Mouse (Mus musculus) kidney, embryonic 14.5 days (tissue): ENCODE measurements around the gene Ccdc148. TPM values are rescaled to one million over a fixed set of nuclear protein-coding genes. Genes with fewer than 3 reads are reported as not detected.

Experiments used
- ATAC-seq: fragments of 200-750 bp; cut with Nextera tagmentation; 2 replicates; pipeline ENCODE4 v1.8.0; 2017; ENCODE audit warnings: moderate number of reproducible peaks, mild to moderate bottlenecking, moderate TSS enrichment, moderate library complexity; ENCODE audit not compliant: low FRiP score, low TSS enrichment
- H3K27ac ChIP-seq: fragments of 300-500 bp; sonication (generic); 2 replicates; pipeline ENCODE4 v1.5.1; 2014; ENCODE audit warnings: low read depth, mild to moderate bottlenecking, low read length, moderate library complexity, mixed read lengths
- H3K27me3 ChIP-seq: fragments of 300-500 bp; sonication (generic); 2 replicates; pipeline ENCODE4 v1.6.1; 2014; ENCODE audit warnings: mild to moderate bottlenecking, low read length; ENCODE audit not compliant: control insufficient read depth, insufficient read depth
- H3K36me3 ChIP-seq: fragments of 300-500 bp; sonication (generic); 2 replicates; pipeline ENCODE4 v1.6.1; 2014; ENCODE audit warnings: low read length, mixed read lengths; ENCODE audit not compliant: control insufficient read depth, insufficient read depth
- H3K4me1 ChIP-seq: fragments of 300-500 bp; sonication (generic); 2 replicates; pipeline ENCODE4 v1.6.1; 2014; ENCODE audit warnings: low read length, mixed read lengths; ENCODE audit not compliant: control insufficient read depth, insufficient read depth
- H3K4me2 ChIP-seq: fragments of 300-500 bp; sonication (generic); replicated peaks from 2 replicates; pipeline ENCODE4 v1.6.1; 2014; ENCODE audit warnings: low read depth, mild to moderate bottlenecking, low read length
- H3K4me3 ChIP-seq: fragments of 300-500 bp; sonication (generic); 2 replicates; pipeline ENCODE4 v1.5.1; 2014; ENCODE audit warnings: mild to moderate bottlenecking, low read length
- H3K9ac ChIP-seq: fragments of 300-500 bp; sonication (generic); 2 replicates; pipeline ENCODE4 v1.6.1; 2014; ENCODE audit warnings: low read depth, mild to moderate bottlenecking, low read length, moderate library complexity
- H3K9me3 ChIP-seq: fragments of 300-500 bp; sonication (generic); 2 replicates; pipeline ENCODE4 v1.6.1; 2016; ENCODE audit warnings: low read length; ENCODE audit not compliant: control insufficient read depth
- WGBS: fragments of 180-500 bp; shearing (Covaris S2); extraction: QIAGEN DNeasy Blood & Tissue Kit; methylation state at CpG from one replicate; pipeline ENCODE4 v1.1.7; 2014; 5-methylcytosine and 5-hydroxymethylcytosine counted together
- polyA plus RNA-seq: library from polyadenylated mRNA; unstranded; fragments of >200 nt; fragmentation: Nextera tagmentation; extraction: Ambion mirVana; gene quantifications from 2 replicates; pipeline ENCODE4 v1.2.1, GENCODE M21; 2014

The Ccdc148 gene
- polyA plus RNA-seq, 1 experiment from 2014 or later: 1.2 TPM

- 87% methylated on average over 3 of the region's 3 CpGs for WGBS
- no peaks in the 10 kb centered on the region for H3K27me3 ChIP-seq
These were observed 381.4 kb downstream of the Ccdc148 start for GRCm38 (mm10) chr2:58778986-58779495.

GRCm38 (mm10) chr2:58773833-58774232 is 386.6 kb downstream of the Ccdc148 start:
- Histone ChIP-seq H3K27me3 (no peaks in the 10 kb centered on the region), H3K4me3 (no peak overlapping the region), H3K27ac (no peak overlapping the region), H3K36me3 (no peaks in the 10 kb centered on the region), H3K9me3 (no peaks in the 10 kb centered on the region), H3K4me2 (no peak overlapping the region), H3K9ac (no peak overlapping the region), H3K4me1 (no peaks in the 10 kb centered on the region)
- no peak for ATAC-seq
- WGBS: 83% methylated on average over 9 of the region's 9 CpGs

More at GRCm38 (mm10) chr2:58778986-58779495, 381.4 kb downstream of the Ccdc148 start:
- Histone ChIP-seq H3K4me2 (no peak overlapping the region), H3K4me1 (no peaks in the 10 kb centered on the region), H3K36me3 (no peaks in the 10 kb centered on the region), H3K9ac (no peak overlapping the region), H3K9me3 (no peaks in the 10 kb centered on the region), H3K4me3 (no peak overlapping the region), H3K27ac (no peak overlapping the region)
- ATAC-seq: no peak

Other genes with a start within 250 kb of the Ccdc148 start
- gene Pkp4, start 167 bp upstream of the Ccdc148 start, polyA plus RNA-seq: 29.7 and 31.1 TPM in 2 replicates